Mouse (Mus musculus): ENCODE data around the gene Papolg.

GRCm38 (mm10) chr11:23823244-23823643 lies 71.8 kb downstream of the Papolg start:
- no peak for TF ChIP-seq EP300 (IDR thresholded peaks at IDR 0.05; ENCODE audit: low read depth)
- no peak for TF ChIP-seq CTCF (IDR thresholded peaks at IDR 0.05; ENCODE audit: low read depth)

All from liver, embryonic 14.5 days (tissue).